Mouse (Mus musculus): Measurements from ENCODE around the gene Magi1.

GRCm38 (mm10) chr6:94107401-94108107 is 176.2 kb downstream of the Magi1 start:
- TF ChIP-seq EP300 (IDR thresholded peaks at IDR 0.05; ENCODE audit: low read depth): no peak
- no peak for TF ChIP-seq CTCF (IDR thresholded peaks at IDR 0.05; ENCODE audit: low read depth)
